Mouse (Mus musculus): ENCODE data around the gene Ubald2.

DNA sequence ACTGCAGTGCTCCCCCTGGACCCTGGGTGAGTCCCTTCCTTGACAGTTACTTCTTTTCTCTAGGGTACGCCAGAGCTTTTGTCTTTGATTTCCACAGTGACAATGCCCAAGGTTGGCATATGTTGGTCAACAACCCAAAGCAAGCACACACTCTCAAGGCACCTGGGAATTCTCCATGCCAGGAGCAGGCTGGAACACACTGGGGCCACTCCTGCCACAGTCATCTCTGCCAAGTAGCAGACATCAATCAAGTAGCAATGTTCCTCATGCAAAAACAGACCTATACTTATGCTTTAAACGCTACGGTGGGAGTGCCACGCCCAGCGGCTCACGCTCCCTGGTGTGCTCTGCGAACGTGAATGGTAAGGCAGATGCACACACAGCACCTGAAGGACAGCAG lies 47.1 kb downstream of the Ubald2 start:
- no peak for TF ChIP-seq CTCF (IDR thresholded peaks at IDR 0.05)
- no peak for TF ChIP-seq EP300 (IDR thresholded peaks at IDR 0.05)
